Comparison of ENCODE assay signal across 8 mouse cellular contexts in the genomic region with DNA sequence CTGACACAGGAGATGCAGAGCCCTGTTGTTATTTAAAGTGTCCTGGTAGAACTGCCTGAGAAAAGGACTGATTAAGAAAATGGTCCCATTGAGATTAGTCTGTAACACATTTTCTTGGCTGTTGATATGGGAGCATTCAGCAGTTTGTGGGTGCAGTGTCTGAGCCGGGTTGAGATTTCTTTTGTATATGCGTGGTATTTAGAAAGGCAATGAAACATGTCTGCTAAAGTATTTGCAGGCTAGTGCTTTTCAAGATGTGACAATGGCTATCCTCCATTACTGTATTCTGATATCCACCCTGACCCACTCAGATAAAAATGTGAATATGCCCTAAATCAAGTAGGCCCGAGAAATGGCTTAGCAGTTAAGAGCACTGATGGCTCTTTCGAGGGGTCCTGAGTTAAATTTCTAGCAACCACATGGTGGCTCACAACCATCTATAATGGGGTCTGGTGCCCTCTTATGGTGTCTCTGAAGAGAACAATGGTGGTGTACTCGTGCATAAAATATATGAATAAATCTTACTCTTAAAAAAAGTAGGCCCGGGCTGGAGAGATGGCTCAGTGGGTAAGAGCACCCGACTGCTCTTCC. TPM values are rescaled to one million over a fixed set of nuclear protein-coding genes. Genes with fewer than 3 reads are reported as not detected.
DNase-seq lines count a peak whose midpoint lies in the region; ATAC-seq lines count a peak whose summit lies in the region.

No protein-coding gene starts in this region.

- peak overlapping the region; percentile 74 for H3K4me3 ChIP-seq in heart, embryonic 11.5 days (ENCODE audit: low read depth, low read length)
- H3K4me3 ChIP-seq in forebrain, embryonic 10.5 days, result peak overlapping the region; percentile 87
- H3K4me3 ChIP-seq in liver, embryonic 15.5 days (replicated peaks), result peak overlapping the region; percentile 88

- WGBS in heart, embryonic 11.5 days (ENCODE audit: insufficient replicate concordance), result 3% methylated on average over 7 of the region's 7 CpGs
- WGBS in forebrain, embryonic 10.5 days, result 1% methylated on average over 7 of the region's 7 CpGs
- under 1% methylated on average over 7 of the region's 7 CpGs for WGBS in liver, embryonic 15.5 days (ENCODE audit: insufficient replicate concordance)

- H3K27ac ChIP-seq in heart, embryonic 11.5 days (ENCODE audit: low read depth, low read length), result peak overlapping the region; percentile 91
- H3K27ac ChIP-seq in forebrain, embryonic 10.5 days, result peak overlapping the region; percentile 98
- peak overlapping the region; percentile 95 for H3K27ac ChIP-seq in liver, embryonic 15.5 days (replicated peaks)

- ATAC-seq in heart, embryonic 11.5 days (replicated peaks; ENCODE audit: insufficient number of reproducible peaks, low FRiP score, low TSS enrichment), result no peak
- ATAC-seq in liver, embryonic 15.5 days (ENCODE audit: insufficient read depth), result no peak

- no peaks in the 10 kb centered on the region for H3K9me3 ChIP-seq in heart, embryonic 11.5 days (replicated peaks; ENCODE audit: control insufficient read depth, low read length)
- H3K9me3 ChIP-seq in forebrain, embryonic 10.5 days, result no peaks in the 10 kb centered on the region
- no peaks in the 10 kb centered on the region for H3K9me3 ChIP-seq in liver, embryonic 15.5 days (replicated peaks)

- DNase-seq in heart, adult 8-10 months (ENCODE audit: low spot score), result no peak
- DNase-seq in A20 (ENCODE audit: low read depth, low spot score), result peak; percentile 65
- DNase-seq in forebrain, embryonic 10.5 days (ENCODE audit: extremely low spot score, low spot score), result no peak
- no peak for DNase-seq in urinary bladder, postnatal 36 days (ENCODE audit: low spot score in 2 of 2)
- no peak for DNase-seq in urinary bladder, postnatal 25 days (ENCODE audit: low spot score)
- DNase-seq in ovary, postnatal 10 days (ENCODE audit: low spot score), result no peak

- peak overlapping the region; percentile 93 for H3K4me2 ChIP-seq in heart, embryonic 11.5 days
- peak overlapping the region; percentile 78 for H3K4me2 ChIP-seq in liver, embryonic 15.5 days

- H3K36me3 ChIP-seq in heart, embryonic 11.5 days (ENCODE audit: control insufficient read depth, insufficient read depth, low read length), result peaks cover 11% of the 10 kb centered on the region
- peaks cover 45% of the 10 kb centered on the region for H3K36me3 ChIP-seq in forebrain, embryonic 10.5 days (replicated peaks)
- H3K36me3 ChIP-seq in liver, embryonic 15.5 days (replicated peaks), result peaks cover 37% of the 10 kb centered on the region

- peak overlapping the region; percentile 90 for H3K9ac ChIP-seq in heart, embryonic 11.5 days (ENCODE audit: low read depth, low read length)
- peak overlapping the region; percentile 83 for H3K9ac ChIP-seq in liver, embryonic 15.5 days

- no peaks in the 10 kb centered on the region for H3K27me3 ChIP-seq in heart, embryonic 11.5 days (ENCODE audit: control insufficient read depth, insufficient read depth, low read length)
- no peaks in the 10 kb centered on the region for H3K27me3 ChIP-seq in forebrain, embryonic 10.5 days (ENCODE audit: poor library complexity, severe bottlenecking)
- H3K27me3 ChIP-seq in liver, embryonic 15.5 days, result no peaks in the 10 kb centered on the region

- H3K4me1 ChIP-seq in heart, embryonic 11.5 days (ENCODE audit: control insufficient read depth, insufficient read depth, low read length), result peaks cover 3% of the 10 kb centered on the region
- H3K4me1 ChIP-seq in forebrain, embryonic 10.5 days, result peaks cover 51% of the 10 kb centered on the region
- peaks cover 64% of the 10 kb centered on the region for H3K4me1 ChIP-seq in liver, embryonic 15.5 days (replicated peaks)

RNA-seq across cellular contexts. Expression of gene Znfx1, which starts 1.2 kb away (rescaled TPM):
- polyA plus RNA-seq in heart, embryonic 11.5 days (2014; fragmentation: Nextera tagmentation; extraction: Ambion mirVana), result 6.3 and 6.7 TPM in 2 replicates
- 10 to 100 TPM; 29.2 to 47.0 (median 40.3) TPM for total RNA-seq in heart, adult 8-10 months (2022)
- polyA plus RNA-seq in forebrain, embryonic 10.5 days (2016; fragmentation: Nextera tagmentation; extraction: Ambion mirVana), result 5.2 and 5.3 TPM in 2 replicates
- 9.8 and 11.2 TPM in 2 replicates for polyA plus RNA-seq in liver, embryonic 15.5 days (2015; fragmentation: Nextera tagmentation; extraction: Ambion mirVana)

RNA-seq across cellular contexts. Expression of gene Ddx27, which starts 49.0 kb away (rescaled TPM):
- 29.3 and 30.6 TPM in 2 replicates for polyA plus RNA-seq in heart, embryonic 11.5 days (2014; fragmentation: Nextera tagmentation; extraction: Ambion mirVana)
- 10 to 100 TPM in 3 of 4 experiments, 1 to 10 TPM in 1; 9.0 to 12.3 (median 10.7) TPM for total RNA-seq in heart, adult 8-10 months (2022)
- 76.1 and 77.8 TPM in 2 replicates for polyA plus RNA-seq in forebrain, embryonic 10.5 days (2016; fragmentation: Nextera tagmentation; extraction: Ambion mirVana)
- polyA plus RNA-seq in liver, embryonic 15.5 days (2015; fragmentation: Nextera tagmentation; extraction: Ambion mirVana), result 35.7 and 37.6 TPM in 2 replicates
